Comparison of ENCODE assay signal across 26 mouse cellular contexts in the genomic region with DNA sequence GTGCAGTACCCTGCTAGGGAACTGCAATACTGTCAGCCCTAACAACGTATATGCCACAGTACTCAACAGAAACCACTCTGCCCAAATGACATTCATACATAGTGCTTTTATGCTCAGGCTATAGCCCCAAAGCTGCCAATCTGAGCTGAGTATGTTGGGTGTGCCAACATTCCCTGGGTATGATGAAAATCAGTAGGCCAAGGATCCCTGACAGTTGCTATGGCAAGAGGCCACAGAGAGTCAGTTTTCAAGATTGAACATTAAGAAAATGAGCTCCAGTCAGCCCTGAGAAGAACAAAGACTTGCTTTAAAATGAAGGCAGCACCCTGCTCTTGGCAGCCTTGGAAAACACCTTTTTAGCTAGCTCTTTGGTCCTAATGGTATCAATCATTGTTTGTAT. TPM values are rescaled to one million over a fixed set of nuclear protein-coding genes. Genes with fewer than 3 reads are reported as not detected.
DNase-seq lines count a peak whose midpoint lies in the region; ATAC-seq lines count a peak whose summit lies in the region.
"Had no signal": no experiment of that assay in that cellular context is flagged by ENCODE, and none has a peak within 500 bp of the region (broad histone marks: within the 10 kb centered on the region; RNA-seq: fewer than 3 reads in every experiment).

No protein-coding gene starts in this region.

- no peak overlapping the region for H3K9ac ChIP-seq in forebrain, embryonic 14.5 days (ENCODE audit: low read length)
- no peak overlapping the region for H3K9ac ChIP-seq in forebrain, embryonic 12.5 days
- no peak overlapping the region for H3K9ac ChIP-seq in hindbrain, embryonic 16.5 days (ENCODE audit: low read depth, low read length)
- no peak overlapping the region for H3K9ac ChIP-seq in hindbrain, embryonic 14.5 days
- H3K9ac ChIP-seq: embryonic facial prominence, embryonic 13.5 days; hindbrain, embryonic 15.5 days; limb, embryonic 12.5 days; liver, postnatal 0 days; neural tube, embryonic 13.5 days; stomach, embryonic 15.5 days had no signal

- no peak overlapping the region for H3K4me2 ChIP-seq in forebrain, embryonic 14.5 days (ENCODE audit: low read length)
- H3K4me2 ChIP-seq in forebrain, embryonic 12.5 days, result no peak overlapping the region
- no peak overlapping the region for H3K4me2 ChIP-seq in hindbrain, embryonic 16.5 days (ENCODE audit: low read length)
- no peak overlapping the region for H3K4me2 ChIP-seq in hindbrain, embryonic 14.5 days (replicated peaks)
- H3K4me2 ChIP-seq: embryonic facial prominence, embryonic 13.5 days; hindbrain, embryonic 15.5 days; limb, embryonic 12.5 days; liver, embryonic 11.5 days; midbrain, embryonic 11.5 days; neural tube, embryonic 13.5 days; stomach, embryonic 15.5 days had no signal

- 79% methylated on average over 1 of the region's 1 CpGs for WGBS in forebrain, embryonic 14.5 days
- 83% methylated on average over 1 of the region's 1 CpGs for WGBS in forebrain, embryonic 12.5 days
- 71% methylated on average over 1 of the region's 1 CpGs for WGBS in hindbrain, embryonic 16.5 days
- WGBS in hindbrain, embryonic 14.5 days, result 63% methylated on average over 1 of the region's 1 CpGs

- H3K36me3 ChIP-seq in forebrain, embryonic 14.5 days (ENCODE audit: control insufficient read depth, insufficient read depth, low read length), result no peaks in the 10 kb centered on the region
- H3K36me3 ChIP-seq in forebrain, embryonic 12.5 days (replicated peaks), result no peaks in the 10 kb centered on the region
- H3K36me3 ChIP-seq in hindbrain, embryonic 16.5 days (ENCODE audit: control insufficient read depth, insufficient read depth, low read length), result no peaks in the 10 kb centered on the region
- no peaks in the 10 kb centered on the region for H3K36me3 ChIP-seq in hindbrain, embryonic 14.5 days (replicated peaks; ENCODE audit: control insufficient read depth, insufficient read depth)
- H3K36me3 ChIP-seq: embryonic facial prominence, embryonic 13.5 days; hindbrain, embryonic 15.5 days; limb, embryonic 12.5 days; neural tube, embryonic 13.5 days; stomach, embryonic 15.5 days had no signal

- ATAC-seq in forebrain, embryonic 14.5 days, result 0 out of 2 replicates have a peak, but pooled peaks have one; percentile 42
- ATAC-seq in forebrain, embryonic 12.5 days (ENCODE audit: low FRiP score), result no peak
- 0 out of 2 replicates have a peak, but pooled peaks have one; percentile 16 for ATAC-seq in hindbrain, embryonic 16.5 days
- no peak for ATAC-seq in hindbrain, embryonic 14.5 days (ENCODE audit: low FRiP score)
- ATAC-seq: intestine, embryonic 16.5 days; liver, postnatal 0 days had no signal

- no peak overlapping the region for H3K27ac ChIP-seq in forebrain, embryonic 14.5 days (ENCODE audit: low read depth, low read length)
- H3K27ac ChIP-seq in forebrain, embryonic 12.5 days, result no peak overlapping the region
- no peak overlapping the region for H3K27ac ChIP-seq in hindbrain, embryonic 16.5 days (ENCODE audit: low read depth, low read length)
- no peak overlapping the region for H3K27ac ChIP-seq in hindbrain, embryonic 14.5 days
- H3K27ac ChIP-seq: embryonic facial prominence, embryonic 13.5 days; hindbrain, embryonic 15.5 days; limb, embryonic 12.5 days; neural tube, embryonic 13.5 days; stomach, embryonic 15.5 days had no signal

- DNase-seq in adrenal gland, adult (ENCODE audit: inconsistent age in 2 of 2, low spot score in 1 of 2), result peak; percentile 9 to 78
- no peak for DNase-seq in adrenal gland, postnatal 4 days (ENCODE audit: low spot score in 2 of 2)
- peak; percentile 37 for DNase-seq in forebrain, embryonic 14.5 days (ENCODE audit: low spot score)
- DNase-seq in hindbrain, embryonic 14.5 days (ENCODE audit: low spot score), result no peak
- peak; percentile 78 for DNase-seq in adipocyte (ENCODE audit: low spot score)
- no peak for DNase-seq in ovary, postnatal 36 days (ENCODE audit: low spot score)
- DNase-seq: cerebellum, adult 11-12 months; cerebellum, postnatal 25 days; gastrocnemius, postnatal 36 days; heart, postnatal 36 days; kidney, adult 9 months; kidney, postnatal 14 days; liver, postnatal 0 days; lung, postnatal 10 days; thymus, postnatal 25 days had no signal

- no peaks in the 10 kb centered on the region for H3K9me3 ChIP-seq in forebrain, embryonic 14.5 days (replicated peaks; ENCODE audit: control insufficient read depth, low read length)
- H3K9me3 ChIP-seq in forebrain, embryonic 12.5 days, result no peaks in the 10 kb centered on the region
- H3K9me3 ChIP-seq in hindbrain, embryonic 16.5 days (ENCODE audit: control insufficient read depth, low read length), result no peaks in the 10 kb centered on the region
- no peaks in the 10 kb centered on the region for H3K9me3 ChIP-seq in hindbrain, embryonic 14.5 days (ENCODE audit: control insufficient read depth, low read length)
- H3K9me3 ChIP-seq: embryonic facial prominence, embryonic 13.5 days; hindbrain, embryonic 15.5 days; limb, embryonic 12.5 days; neural tube, embryonic 13.5 days; stomach, embryonic 15.5 days had no signal

- H3K27me3 ChIP-seq in forebrain, embryonic 14.5 days (replicated peaks; ENCODE audit: control insufficient read depth, insufficient read depth, low read length), result no peaks in the 10 kb centered on the region
- H3K27me3 ChIP-seq in forebrain, embryonic 12.5 days, result no peaks in the 10 kb centered on the region
- no peaks in the 10 kb centered on the region for H3K27me3 ChIP-seq in hindbrain, embryonic 16.5 days (replicated peaks; ENCODE audit: control insufficient read depth, insufficient read depth, low read length)
- H3K27me3 ChIP-seq in hindbrain, embryonic 14.5 days (ENCODE audit: control insufficient read depth, insufficient read depth, low read length), result no peaks in the 10 kb centered on the region
- H3K27me3 ChIP-seq: hindbrain, embryonic 15.5 days; neural tube, embryonic 13.5 days; stomach, embryonic 15.5 days had no signal

- no peaks in the 10 kb centered on the region for H3K4me1 ChIP-seq in forebrain, embryonic 14.5 days (ENCODE audit: control insufficient read depth, insufficient read depth, low read length)
- peaks cover 5% of the 10 kb centered on the region; the same call in 1 of the 2 replicates for H3K4me1 ChIP-seq in forebrain, embryonic 12.5 days
- peaks cover 4% of the 10 kb centered on the region for H3K4me1 ChIP-seq in hindbrain, embryonic 16.5 days (ENCODE audit: control insufficient read depth, insufficient read depth, low read depth, low read length)
- peaks cover 4% of the 10 kb centered on the region; the same call in 1 of the 2 replicates for H3K4me1 ChIP-seq in hindbrain, embryonic 14.5 days (replicated peaks; ENCODE audit: control insufficient read depth, insufficient read depth, low read length)
- H3K4me1 ChIP-seq: stomach, embryonic 15.5 days had no signal

- no peak overlapping the region for H3K4me3 ChIP-seq in forebrain, embryonic 14.5 days (ENCODE audit: low read depth, low read length)
- no peak overlapping the region for H3K4me3 ChIP-seq in forebrain, embryonic 12.5 days (replicated peaks)
- H3K4me3 ChIP-seq in hindbrain, embryonic 16.5 days (ENCODE audit: low read length), result no peak overlapping the region
- H3K4me3 ChIP-seq in hindbrain, embryonic 14.5 days (replicated peaks; ENCODE audit: low read length), result no peak overlapping the region
- H3K4me3 ChIP-seq: embryonic facial prominence, embryonic 13.5 days; hindbrain, embryonic 15.5 days; limb, embryonic 12.5 days; myocyte; neural tube, embryonic 13.5 days; stomach, embryonic 15.5 days had no signal

RNA-seq across cellular contexts. Expression of a gene that starts 14.3 kb away (rescaled TPM):
- 1 to 10 TPM; 1.7 to 2.3 TPM for total RNA-seq in adrenal gland, postnatal 4 days (2021)
- polyA plus RNA-seq in forebrain, embryonic 14.5 days (2014; fragmentation: Nextera tagmentation; extraction: Ambion mirVana), result 3.0 and 3.3 TPM in 2 replicates
- 1.3 and 2.0 TPM in 2 replicates for polyA plus RNA-seq in forebrain, embryonic 12.5 days (2016; fragmentation: Nextera tagmentation; extraction: Ambion mirVana)
- 7.6 and 7.9 TPM in 2 replicates for polyA plus RNA-seq in hindbrain, embryonic 16.5 days (2015; fragmentation: Nextera tagmentation; extraction: Ambion mirVana)
- 5.5 and 5.6 TPM in 2 replicates for polyA plus RNA-seq in hindbrain, embryonic 14.5 days (2014; fragmentation: Nextera tagmentation; extraction: Ambion mirVana)
- polyA plus RNA-seq: liver, postnatal 0 days had no signal

Comparison
In these comparisons a context has a peak if more than half of its experiments do, and no peak if none do; other contexts are left out.
1. DNase-seq: peak in adrenal gland, adult (2 of 2), forebrain, embryonic 14.5 days (single experiment) and adipocyte (single experiment); none in adrenal gland, postnatal 4 days (0 of 2), hindbrain, embryonic 14.5 days (single experiment) and ovary, postnatal 36 days (single experiment).
2. ATAC-seq: peak in forebrain, embryonic 14.5 days (single experiment) and hindbrain, embryonic 16.5 days (single experiment); none in forebrain, embryonic 12.5 days (single experiment) and hindbrain, embryonic 14.5 days (single experiment).